Mouse (Mus musculus) liver, adult 2 months (tissue): ENCODE measurements around the gene Slfn8. TPM values are rescaled to one million over a fixed set of nuclear protein-coding genes. Genes with fewer than 3 reads are reported as not detected.
A peak's percentile ranks its signal among the peaks of the same experiment; 100 is the strongest.

Experiments
- DNase-seq: peaks from one replicate; pipeline ENCODE4 v3.0.0-alpha.2; 2011; ENCODE audit warnings: low read depth, low spot score; ENCODE audit errors: extremely low read depth
- H3K27ac ChIP-seq: fragments of 200-500 bp; replicated peaks from 2 replicates; pipeline ENCODE4 v1.5.1; 2012; ENCODE audit warnings: low read depth, mild to moderate bottlenecking, control low read depth, inconsistent platforms, low read length; ENCODE audit not compliant: insufficient read depth
- H3K27me3 ChIP-seq: fragments of 200-500 bp; 2 replicates; pipeline ENCODE4 v1.6.1; 2012; ENCODE audit warnings: mild to moderate bottlenecking, moderate library complexity, low read length, inconsistent platforms; ENCODE audit not compliant: control insufficient read depth, insufficient read depth
- H3K36me3 ChIP-seq: fragments of 200-500 bp; 2 replicates; pipeline ENCODE4 v1.6.1; 2012; ENCODE audit warnings: low read length, inconsistent platforms; ENCODE audit not compliant: control insufficient read depth, insufficient read depth
- H3K4me1 ChIP-seq: fragments of 200-500 bp; 2 replicates; pipeline ENCODE4 v1.6.1; 2011; ENCODE audit warnings: low read length; ENCODE audit not compliant: control insufficient read depth, insufficient read depth
- H3K4me3 ChIP-seq: fragments of 200-500 bp; 2 replicates; pipeline ENCODE4 v1.5.1; 2011; ENCODE audit warnings: low read depth, mild to moderate bottlenecking, control low read depth, low read length, moderate library complexity; ENCODE audit not compliant: insufficient read depth
- H3K79me2 ChIP-seq: fragments of 200-500 bp; 2 replicates; pipeline ENCODE4 v1.6.1; 2012; ENCODE audit warnings: inconsistent platforms, mild to moderate bottlenecking, low read length, moderate library complexity; ENCODE audit not compliant: control insufficient read depth, insufficient read depth
- H3K9ac ChIP-seq: fragments of 200-500 bp; 2 replicates; pipeline ENCODE4 v1.6.1; 2012; ENCODE audit warnings: low read depth, mild to moderate bottlenecking, control low read depth, inconsistent platforms, low read length
- CTCF ChIP-seq: fragments of 200-500 bp; IDR thresholded peaks from 2 replicates; pipeline ENCODE4 v1.5.1; 2011; ENCODE audit warnings: low read depth, low read length, control low read depth
- POLR2A ChIP-seq: fragments of 200-500 bp; IDR thresholded peaks from 2 replicates; pipeline ENCODE4 v1.6.1; 2011; ENCODE audit warnings: low read length, control low read depth; ENCODE audit not compliant: insufficient read depth; ENCODE audit errors: extremely low read depth
- WGBS: fragments of 180-500 bp; shearing (Covaris S2); methylation state at CpG from one replicate; pipeline ENCODE4 v1.1.7; 2018; 5-methylcytosine and 5-hydroxymethylcytosine counted together
- polyA plus RNA-seq: library from polyadenylated mRNA; depleted of rRNA; stranded (reverse); fragments of >200 nt; gene quantifications from 2 replicates; pipeline ENCODE4 v1.2.3, GENCODE M21; 2012
- total RNA-seq: library from RNA; depleted of rRNA; stranded (reverse); fragments of >200 nt; gene quantifications from 2 replicates; pipeline ENCODE4 v1.2.3, GENCODE M21; 2014

The Slfn8 gene
- total and polyA plus RNA-seq, 2 experiments, result 0.50 to 4.4 TPM

- Histone ChIP-seq H3K9ac (0 out of 2 replicates have a peak overlapping the region, but pooled peaks have one; percentile 22), H3K4me3 (no peak overlapping the region), H3K79me2 (no peaks in the 10 kb centered on the region; the same call in 1 of the 2 replicates), H3K27ac (peak overlapping the region; percentile 41; the same call in 1 of the 2 replicates), H3K36me3 (no peaks in the 10 kb centered on the region), H3K4me1 (no peaks in the 10 kb centered on the region), H3K27me3 (no peaks in the 10 kb centered on the region)
- 46% methylated on average over 3 of the region's 3 CpGs for WGBS
- no peak for DNase-seq
- TF ChIP-seq CTCF (no peak), POLR2A (no peak)
Measured at GRCm38 (mm10) chr11:83063941-83064349, 43.3 kb upstream of the Slfn8 start.

GRCm38 (mm10) chr11:83063126-83063525 lies 42.5 kb upstream of the Slfn8 start:
- TF ChIP-seq CTCF (no peak), POLR2A (no peak)
- Histone ChIP-seq H3K27ac (no peak overlapping the region), H3K4me3 (no peak overlapping the region), H3K36me3 (no peaks in the 10 kb centered on the region), H3K79me2 (no peaks in the 10 kb centered on the region; the same call in 1 of the 2 replicates), H3K27me3 (no peaks in the 10 kb centered on the region), H3K9ac (no peak overlapping the region), H3K4me1 (no peaks in the 10 kb centered on the region)
- no peak for DNase-seq
- 33% methylated on average over 4 of the region's 4 CpGs for WGBS

- Histone ChIP-seq H3K4me1 (no peaks in the 10 kb centered on the region), H3K4me3 (no peak overlapping the region), H3K27me3 (no peaks in the 10 kb centered on the region), H3K36me3 (no peaks in the 10 kb centered on the region), H3K27ac (no peak overlapping the region), H3K9ac (no peak overlapping the region), H3K79me2 (no peaks in the 10 kb centered on the region; the same call in 1 of the 2 replicates)
- TF ChIP-seq CTCF (no peak), POLR2A (no peak)
- 89% methylated on average over 7 of the region's 7 CpGs for WGBS
- DNase-seq, result no peak
Measured at GRCm38 (mm10) chr11:83061806-83062205, 41.2 kb upstream of the Slfn8 start.

GRCm38 (mm10) chr11:83060412-83061020 lies 39.9 kb upstream of the Slfn8 start:
- H3K27ac ChIP-seq, result no peak overlapping the region
- no peaks in the 10 kb centered on the region for H3K36me3 ChIP-seq
- H3K4me3 ChIP-seq, result no peak overlapping the region
- H3K27me3 ChIP-seq, result no peaks in the 10 kb centered on the region
- no peaks in the 10 kb centered on the region for H3K79me2 ChIP-seq
- H3K4me1 ChIP-seq, result no peaks in the 10 kb centered on the region
- 81% methylated on average over 5 of the region's 5 CpGs for WGBS
- no peak for DNase-seq
- no peak overlapping the region for H3K9ac ChIP-seq
- TF ChIP-seq CTCF, result no peak
- TF ChIP-seq POLR2A, result no peak

GRCm38 (mm10) chr11:83057863-83058262 lies 37.3 kb upstream of the Slfn8 start:
- Histone ChIP-seq H3K27ac (no peak overlapping the region), H3K79me2 (no peaks in the 10 kb centered on the region), H3K4me1 (no peaks in the 10 kb centered on the region), H3K27me3 (no peaks in the 10 kb centered on the region), H3K9ac (no peak overlapping the region), H3K36me3 (no peaks in the 10 kb centered on the region), H3K4me3 (no peak overlapping the region)
- no peak for DNase-seq
- WGBS, result 6% methylated on average over 5 of the region's 5 CpGs
- TF ChIP-seq POLR2A, result no peak
- TF ChIP-seq CTCF, result peak; percentile 83

- WGBS, result 70% methylated on average over 3 of the region's 3 CpGs
- TF ChIP-seq POLR2A, result no peak
- no peak for TF ChIP-seq CTCF
- H3K79me2 ChIP-seq, result no peaks in the 10 kb centered on the region
- peak; percentile 23 for DNase-seq
- no peak overlapping the region for H3K4me3 ChIP-seq
- no peak overlapping the region for H3K9ac ChIP-seq
- H3K36me3 ChIP-seq, result no peaks in the 10 kb centered on the region
- H3K27me3 ChIP-seq, result no peaks in the 10 kb centered on the region; the same call in 1 of the 2 replicates
- no peak overlapping the region for H3K27ac ChIP-seq
- H3K4me1 ChIP-seq, result no peaks in the 10 kb centered on the region
Measured at GRCm38 (mm10) chr11:83045642-83046041, 25.0 kb upstream of the Slfn8 start.
